Mouse (Mus musculus) left cerebral cortex, postnatal 14 days (tissue): ENCODE measurements at regions not wholly inside any gene's neighbourhood (a gene's known extent, or its start where the extent isn't known, plus 50 kb on each side); places are given as distances from the start of the nearest gene placed in this dataset.
A peak's percentile ranks its signal among the peaks of the same experiment; 100 is the strongest.

Source experiments
- DNase-seq, 2 experiments: peaks; one replicate each; pipeline ENCODE4 v3.0.0; 2021 to 2022; ENCODE audit warnings: low spot score in 2 of 2, mixed read lengths in 1 of 2
- intact Hi-C: fragments of 180-260 bp; cut with DNase I; formaldehyde crosslinking; loops from one replicate; pipeline ENCODE4 v1.15.1; 2025

- no peak for DNase-seq
- intact Hi-C loops, result no loop called here
Observed at GRCm38 (mm10) chr6:50044165-50044564, 65.9 kb upstream of the Mpp6 start.

- peak in 1 of 2 experiments; percentile 15 for DNase-seq
Observed at GRCm38 (mm10) chr6:50046721-50047120, 63.3 kb upstream of the Mpp6 start.

DNA sequence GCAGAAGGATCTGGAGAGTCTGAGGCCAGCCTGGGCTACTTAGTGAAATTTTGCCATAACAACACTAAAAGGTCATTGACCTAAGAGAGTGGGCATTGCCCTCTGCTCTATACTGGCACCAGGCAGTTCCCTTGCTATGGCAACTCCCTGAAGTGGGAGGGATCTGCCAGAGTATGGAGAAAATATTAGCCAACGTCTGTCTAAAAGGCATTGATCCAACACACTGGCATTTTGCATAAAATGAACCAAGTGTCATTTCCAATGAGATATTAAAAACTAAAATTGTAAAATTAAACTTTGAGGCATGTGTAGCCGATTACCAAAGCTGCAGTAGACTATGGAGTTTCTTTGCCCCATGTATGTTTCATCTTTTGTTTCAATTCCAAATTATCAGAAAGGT, 57.6 kb upstream of the Mpp6 start:
- DNase-seq, result no peak

More at GRCm38 (mm10) chr6:50046721-50047120, 63.3 kb upstream of the Mpp6 start:
- intact Hi-C loops, result no loop called here

GRCm38 (mm10) chr6:50053086-50053485, 57.0 kb upstream of the Mpp6 start:
- DNase-seq, result no peak
- intact Hi-C loops, result no loop called here

More for the DNA sequence above, 57.6 kb upstream of the Mpp6 start:
- intact Hi-C loops, result no loop called here

- no peak for DNase-seq
- intact Hi-C loops, result no loop called here
Observed at GRCm38 (mm10) chr6:50054233-50054632, 55.8 kb upstream of the Mpp6 start.

DNA sequence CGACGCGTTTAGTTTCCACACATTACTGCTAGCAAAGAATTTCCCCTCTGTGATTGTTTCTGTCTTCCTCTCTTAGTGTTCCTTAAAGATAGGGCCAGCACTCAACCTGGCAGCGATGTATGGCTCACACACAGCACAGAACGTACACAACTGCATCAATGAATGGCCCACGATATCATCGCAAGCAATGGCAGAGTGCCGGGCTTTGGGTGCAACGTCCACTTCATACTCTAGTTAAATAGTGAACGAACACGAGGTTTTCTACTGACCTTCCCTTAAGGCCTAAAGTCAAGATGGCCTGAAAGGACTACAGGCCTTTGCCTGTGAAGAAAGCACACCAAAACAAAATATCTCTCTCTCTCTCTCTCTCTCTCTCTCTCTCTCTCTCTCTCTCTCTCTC, 51.4 kb upstream of the Mpp6 start:
- no peak for DNase-seq
- intact Hi-C loops, result no loop called here

DNA sequence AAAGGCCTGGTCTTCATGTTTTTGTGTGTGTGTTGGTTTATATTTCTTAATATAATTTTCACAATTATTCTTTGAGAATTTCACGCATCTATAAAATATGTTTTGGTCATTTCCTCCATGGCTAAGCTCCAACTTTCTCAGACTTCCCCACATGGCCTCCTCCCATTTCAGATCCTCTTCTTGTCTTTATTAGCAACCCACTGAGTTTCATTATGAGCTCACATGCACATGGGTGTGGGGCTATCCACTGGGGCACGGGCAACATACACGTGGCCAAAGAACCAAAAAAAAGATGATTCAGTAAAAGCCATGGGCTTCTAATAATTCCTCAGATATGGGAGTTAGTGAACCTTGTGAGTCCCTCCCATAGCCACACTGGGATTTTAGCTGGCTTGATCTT, 50.1 kb upstream of the Mpp6 start:
- intact Hi-C loops, result no loop called here

More for the DNA sequence above, 50.1 kb upstream of the Mpp6 start:
- no peak for DNase-seq
